Mouse (Mus musculus): Measurements from ENCODE around the gene St6gal1.

Gene St6gal1

DNA sequence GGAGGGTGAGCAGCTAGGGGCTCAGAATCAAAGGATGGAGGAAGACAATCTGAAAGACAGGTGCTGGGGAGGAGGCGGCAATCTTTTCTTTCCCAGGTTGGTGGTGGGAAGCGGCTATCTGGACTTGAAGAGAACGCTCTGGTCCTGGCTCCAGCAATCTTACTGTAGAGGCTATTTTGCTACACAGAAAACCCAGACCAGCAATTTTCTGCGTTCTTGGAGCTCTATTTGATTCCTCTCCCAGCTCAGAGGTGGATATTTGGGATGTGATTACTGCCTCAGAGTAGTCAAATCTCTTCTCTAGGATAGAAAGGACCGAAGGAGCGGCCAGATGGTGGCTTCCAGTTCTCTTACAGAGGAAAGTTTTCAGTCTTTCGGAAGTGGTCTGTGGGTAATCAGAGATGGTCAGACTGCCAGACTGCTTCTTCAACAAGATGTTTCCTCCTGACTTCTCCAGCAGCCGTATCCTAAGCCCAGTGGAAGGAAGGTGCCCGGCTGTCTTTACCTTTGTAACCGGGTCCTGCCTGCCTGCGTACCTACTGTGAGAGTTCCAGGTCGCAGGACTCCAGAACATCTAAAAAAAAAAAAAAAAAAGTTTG is 570 bp upstream of the St6gal1 start:
- no peak for DNase-seq (ENCODE audit: low read depth)

DNA sequence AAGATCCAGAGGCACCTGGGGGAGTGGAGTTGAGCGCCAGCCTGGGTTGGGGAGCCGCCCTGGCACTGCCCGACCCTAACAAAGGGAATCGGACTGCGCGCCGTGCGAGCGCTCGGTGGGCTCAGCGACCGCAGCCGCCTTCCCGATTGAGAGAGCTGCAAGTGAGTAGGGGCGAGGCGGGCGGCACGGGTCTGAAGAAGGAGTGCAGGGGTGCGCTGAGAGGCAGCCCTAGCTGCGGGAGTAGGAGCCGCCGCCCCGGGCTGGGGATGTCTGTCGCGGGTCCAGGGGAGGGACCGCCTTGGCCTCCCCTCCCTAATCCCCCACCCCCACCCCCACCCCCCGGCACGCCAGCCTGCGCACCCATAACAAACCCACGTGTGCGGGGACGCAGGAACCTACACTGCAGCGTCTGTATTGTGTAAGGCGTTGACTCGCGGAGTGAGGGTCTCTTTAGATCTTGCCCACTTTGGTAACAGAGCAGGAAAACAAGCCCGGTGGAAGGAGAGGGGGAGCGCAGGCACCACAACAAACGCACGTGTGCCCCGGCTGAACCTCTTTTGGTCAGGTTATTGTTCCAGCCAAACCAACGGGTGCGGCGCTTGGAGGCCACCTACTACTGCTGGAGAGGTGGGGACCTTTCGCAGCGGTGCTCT is 655 bp downstream of the St6gal1 start:
- DNase-seq (ENCODE audit: low read depth) = no peak

DNA sequence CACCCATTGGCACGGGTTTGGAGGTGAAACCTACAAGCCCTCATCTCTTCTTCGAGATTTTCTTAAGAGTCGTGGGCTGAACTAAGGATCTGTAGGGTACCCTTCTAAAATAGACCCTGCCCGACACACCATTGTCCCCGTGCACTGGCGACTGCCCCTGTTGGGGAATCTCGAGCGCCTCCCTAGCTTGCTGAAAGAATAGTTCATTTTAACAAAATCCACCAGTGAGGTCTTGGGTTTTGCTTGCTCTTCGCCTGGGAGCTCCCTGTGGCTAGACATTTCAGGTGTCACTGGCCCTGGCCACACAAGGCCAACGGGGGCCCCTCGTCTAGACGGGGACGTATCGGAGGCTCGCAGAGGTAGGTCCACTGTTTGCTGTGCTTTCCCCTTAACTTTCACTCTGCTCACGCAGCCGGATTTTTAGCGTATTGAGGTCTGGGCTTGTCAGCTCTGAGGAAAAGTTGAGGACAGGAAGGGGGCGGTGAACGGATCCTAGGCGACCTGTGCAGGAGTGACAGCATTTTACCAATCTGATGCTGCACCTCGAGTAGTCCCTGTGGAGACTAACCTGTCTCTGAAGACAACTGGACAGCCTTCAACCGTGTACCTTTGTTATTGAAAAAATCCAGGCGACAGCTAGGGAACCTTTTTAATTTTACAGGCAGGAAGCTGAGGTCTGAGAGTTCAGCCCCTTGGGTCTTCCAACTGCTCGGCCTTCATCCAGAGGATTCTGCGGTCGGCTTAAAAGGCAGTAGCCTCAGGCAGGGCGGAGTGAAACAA is 1.5 kb downstream of the St6gal1 start:
- DNase-seq (ENCODE audit: low read depth) = no peak

DNA sequence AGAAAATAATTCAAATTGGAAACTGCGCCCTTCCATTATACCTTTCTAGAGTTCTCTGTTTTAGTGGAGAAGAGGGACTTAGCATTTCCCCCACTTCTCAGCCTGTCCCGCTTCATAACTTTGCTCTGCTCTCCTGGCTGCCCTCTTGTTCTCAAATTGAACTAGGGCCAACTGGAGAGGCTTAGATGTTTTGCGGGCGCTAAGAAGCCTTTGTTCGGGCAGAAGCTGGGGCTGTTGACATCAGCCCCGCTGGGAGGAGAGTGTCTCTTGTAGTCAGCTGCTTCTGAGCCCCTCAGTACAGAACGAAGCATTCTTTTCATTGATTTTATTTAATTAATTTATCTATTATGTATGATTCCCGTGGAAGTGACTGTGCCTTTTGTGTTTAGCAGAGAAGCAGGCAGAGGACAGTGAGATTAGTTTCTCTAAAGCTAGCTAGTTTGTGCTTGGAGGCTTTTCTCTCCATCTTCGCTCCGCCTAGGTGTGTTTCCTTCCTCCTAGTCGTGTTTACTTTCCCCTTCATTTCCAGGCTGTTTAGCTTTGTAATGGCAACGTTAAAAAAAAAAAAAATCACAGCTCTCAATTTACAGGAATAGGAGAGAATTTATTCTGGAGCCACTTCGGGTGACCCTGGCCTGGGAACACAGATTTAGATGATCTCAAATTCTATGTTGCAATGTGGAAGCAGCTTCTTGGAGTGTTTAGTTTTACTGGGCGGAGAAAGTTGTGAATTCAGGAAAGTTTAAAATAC is 2.2 kb downstream of the St6gal1 start:
- no peak for DNase-seq (ENCODE audit: low read depth)

DNA sequence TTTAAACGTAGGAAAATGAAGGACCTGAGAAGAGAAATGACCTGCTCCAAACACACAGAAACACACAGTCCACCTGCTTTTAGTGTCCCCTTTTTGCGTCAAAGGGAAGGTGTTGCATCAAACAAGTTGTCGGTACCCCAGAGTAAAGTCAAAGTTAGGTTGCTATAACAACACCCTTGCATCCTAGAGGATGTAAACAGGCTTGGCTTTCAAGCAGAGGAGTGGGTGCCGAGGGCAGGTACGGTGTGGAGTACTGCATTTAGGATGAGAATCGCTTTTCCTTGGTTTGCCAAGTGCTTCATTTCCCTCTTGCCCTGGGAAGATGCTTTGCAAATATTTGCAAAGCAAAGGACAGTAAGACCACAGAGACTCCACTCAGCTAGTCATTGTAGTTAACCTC is 3.3 kb downstream of the St6gal1 start:
- DNase-seq (ENCODE audit: low read depth) = no peak

DNA sequence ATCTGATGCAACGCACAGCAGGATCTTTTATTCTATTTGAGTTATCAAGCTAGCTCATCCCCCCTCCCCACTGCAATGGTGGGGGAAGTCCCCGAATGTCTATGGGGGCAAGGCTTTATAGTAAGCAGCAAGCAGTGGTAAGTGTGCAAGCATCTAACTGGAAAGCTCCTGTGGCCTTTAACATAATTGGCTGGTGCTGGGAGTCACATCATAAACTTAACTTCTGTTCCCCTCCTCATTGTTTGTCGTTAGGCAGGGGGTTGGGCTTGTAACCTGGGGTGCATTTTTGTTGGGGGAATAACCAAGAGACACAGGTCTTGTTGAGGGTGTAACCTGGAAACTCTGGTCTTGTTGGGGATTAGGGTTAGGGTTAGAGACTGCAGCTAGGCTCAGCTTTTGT is 3.9 kb downstream of the St6gal1 start:
- DNase-seq (ENCODE audit: low read depth) = no peak

DNA sequence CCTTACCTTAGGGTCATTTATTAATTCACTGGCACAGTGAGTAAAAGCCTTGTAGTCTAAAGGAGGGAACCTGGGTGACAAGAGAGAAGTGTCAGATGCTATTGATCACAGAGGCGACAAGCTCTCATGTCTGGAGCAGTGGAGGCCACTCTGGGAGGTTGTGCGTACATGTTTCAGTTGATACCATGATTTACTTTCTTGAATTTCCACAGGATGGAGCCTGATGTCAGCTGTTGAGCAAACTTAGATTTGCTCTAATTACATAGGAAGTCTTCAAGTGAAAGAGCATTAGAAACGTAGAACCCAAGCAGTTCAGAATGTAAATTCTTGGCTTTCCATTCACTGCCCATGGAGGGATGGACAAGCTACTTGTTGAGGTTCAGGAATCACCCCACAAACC is 5.4 kb downstream of the St6gal1 start:
- DNase-seq (ENCODE audit: low read depth) = no peak

DNA sequence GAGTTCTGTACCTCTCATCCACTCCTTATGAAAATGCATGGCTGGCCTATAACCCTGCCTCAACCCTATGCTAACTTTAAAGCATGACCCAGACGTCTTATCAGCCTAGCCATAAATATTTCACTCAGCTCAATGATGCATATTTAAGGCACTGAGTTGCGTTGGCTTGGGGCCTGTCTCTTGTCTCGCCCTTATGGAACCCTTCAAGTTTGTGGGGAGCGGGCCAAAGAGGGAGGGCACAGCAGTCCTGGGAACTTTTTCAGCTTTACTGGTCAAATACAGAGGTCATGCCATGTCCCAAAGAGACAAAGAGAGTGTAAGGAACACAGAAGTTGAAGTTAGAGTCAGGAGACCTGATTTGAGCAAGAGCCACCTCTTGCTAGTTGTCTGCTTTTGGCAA is 6.6 kb downstream of the St6gal1 start:
- no peak for DNase-seq (ENCODE audit: low read depth)

DNA sequence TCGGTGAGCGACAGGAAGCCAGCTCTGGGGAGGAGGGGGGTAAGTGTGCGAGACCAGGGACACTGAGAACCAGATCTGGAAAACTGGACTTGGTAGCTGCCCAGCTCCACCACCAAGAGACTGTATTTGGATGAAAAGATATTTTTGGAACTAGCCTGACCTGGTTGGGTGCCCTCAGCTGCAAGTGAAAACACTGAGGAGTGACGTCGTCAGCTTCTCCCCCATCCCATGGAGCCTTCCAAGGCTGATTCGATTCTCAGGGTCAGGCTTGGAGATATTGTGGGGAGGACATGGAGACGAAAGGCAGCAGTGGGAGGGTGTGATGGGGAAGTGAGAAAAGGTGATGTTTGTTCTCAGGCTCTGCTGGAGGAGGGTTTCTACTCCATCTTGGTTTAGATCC is 8.2 kb downstream of the St6gal1 start:
- no peak for DNase-seq (ENCODE audit: low read depth)

DNA sequence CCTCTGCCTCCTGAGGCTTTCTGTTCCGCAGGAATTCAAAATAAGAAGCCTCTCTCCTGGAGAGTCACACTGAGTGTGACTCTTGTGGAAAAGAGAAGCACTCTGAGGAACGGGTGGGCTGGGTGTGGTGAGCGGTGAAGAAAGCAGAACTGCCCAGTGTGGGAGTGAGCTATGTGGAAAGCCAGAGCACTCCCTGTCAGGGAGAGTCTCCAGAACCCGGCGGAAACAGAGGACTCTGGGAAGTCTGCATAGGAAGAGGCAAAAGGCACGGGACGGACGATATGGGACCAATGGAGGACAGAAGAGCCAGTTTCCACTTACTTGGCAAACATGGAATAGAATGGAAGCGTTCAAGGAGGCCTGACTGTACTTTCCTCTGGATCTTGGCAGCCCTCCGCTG is 9.0 kb downstream of the St6gal1 start:
- DNase-seq (ENCODE audit: low read depth) = no peak

DNA sequence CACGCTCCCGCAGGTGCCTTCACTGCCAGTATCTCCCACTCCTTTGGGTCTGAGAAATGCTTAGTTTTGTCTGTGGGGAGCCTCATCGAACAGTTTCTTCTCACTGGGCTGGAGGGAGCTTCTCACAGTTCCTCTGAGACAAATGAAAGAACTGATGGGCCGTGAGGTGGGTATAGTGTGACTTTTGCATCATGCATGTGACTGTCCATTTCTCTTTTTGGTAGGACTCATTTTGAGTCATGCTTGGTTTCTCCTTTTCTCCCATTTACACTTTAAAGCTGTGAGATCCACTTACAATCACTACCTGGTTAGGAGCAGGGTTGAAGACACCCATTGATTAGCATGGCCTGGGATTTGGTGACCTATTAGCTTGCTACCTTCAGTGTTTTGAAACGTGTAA is 10.0 kb downstream of the St6gal1 start:
- no peak for DNase-seq (ENCODE audit: low read depth)

DNA sequence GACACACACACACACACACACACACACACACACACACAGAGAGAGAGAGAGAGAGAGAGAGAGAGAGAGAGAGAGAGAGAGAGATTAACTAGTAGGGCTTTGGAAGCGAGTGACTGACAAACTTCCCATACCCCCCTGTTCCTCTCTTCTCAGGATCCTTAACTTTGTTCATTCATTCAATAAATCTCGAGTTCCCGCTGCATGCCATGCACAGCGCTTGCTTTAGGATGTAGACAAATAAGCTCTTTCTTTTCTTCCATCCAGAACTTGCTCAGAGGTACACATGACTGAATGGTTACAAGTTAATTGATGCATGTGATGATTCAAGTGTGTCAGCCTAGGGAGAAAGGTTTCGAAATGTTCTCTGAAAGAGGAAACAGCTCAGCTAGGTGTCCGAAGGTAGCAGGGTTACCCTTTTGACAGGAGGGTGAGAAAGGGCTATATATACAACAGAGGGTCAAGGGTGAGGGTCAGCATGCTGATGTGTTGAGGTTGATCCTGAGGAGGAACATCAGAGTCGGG is 10.7 kb downstream of the St6gal1 start:
- DNase-seq (ENCODE audit: low read depth) = no peak

DNA sequence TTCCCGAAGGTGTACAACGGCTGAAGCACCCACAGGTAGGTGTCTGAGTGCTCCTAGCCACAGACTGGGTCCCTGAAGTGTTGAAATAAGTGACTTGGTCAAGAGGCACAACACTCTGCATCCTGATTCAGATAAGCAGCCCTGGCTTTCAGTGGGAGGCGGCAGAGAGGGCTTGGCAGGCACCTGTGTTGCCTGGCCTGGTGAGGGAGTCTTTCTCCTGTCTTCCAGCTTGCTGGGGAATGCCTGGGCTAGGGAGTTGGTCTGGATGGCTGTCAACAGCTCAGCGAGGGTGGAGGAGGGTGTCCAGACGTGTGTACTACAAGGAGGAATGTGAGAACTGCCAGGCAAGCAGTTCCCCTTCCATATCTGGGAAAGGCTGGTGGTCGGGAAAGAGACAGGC is 15.0 kb downstream of the St6gal1 start:
- DNase-seq (ENCODE audit: low read depth) = no peak

DNA sequence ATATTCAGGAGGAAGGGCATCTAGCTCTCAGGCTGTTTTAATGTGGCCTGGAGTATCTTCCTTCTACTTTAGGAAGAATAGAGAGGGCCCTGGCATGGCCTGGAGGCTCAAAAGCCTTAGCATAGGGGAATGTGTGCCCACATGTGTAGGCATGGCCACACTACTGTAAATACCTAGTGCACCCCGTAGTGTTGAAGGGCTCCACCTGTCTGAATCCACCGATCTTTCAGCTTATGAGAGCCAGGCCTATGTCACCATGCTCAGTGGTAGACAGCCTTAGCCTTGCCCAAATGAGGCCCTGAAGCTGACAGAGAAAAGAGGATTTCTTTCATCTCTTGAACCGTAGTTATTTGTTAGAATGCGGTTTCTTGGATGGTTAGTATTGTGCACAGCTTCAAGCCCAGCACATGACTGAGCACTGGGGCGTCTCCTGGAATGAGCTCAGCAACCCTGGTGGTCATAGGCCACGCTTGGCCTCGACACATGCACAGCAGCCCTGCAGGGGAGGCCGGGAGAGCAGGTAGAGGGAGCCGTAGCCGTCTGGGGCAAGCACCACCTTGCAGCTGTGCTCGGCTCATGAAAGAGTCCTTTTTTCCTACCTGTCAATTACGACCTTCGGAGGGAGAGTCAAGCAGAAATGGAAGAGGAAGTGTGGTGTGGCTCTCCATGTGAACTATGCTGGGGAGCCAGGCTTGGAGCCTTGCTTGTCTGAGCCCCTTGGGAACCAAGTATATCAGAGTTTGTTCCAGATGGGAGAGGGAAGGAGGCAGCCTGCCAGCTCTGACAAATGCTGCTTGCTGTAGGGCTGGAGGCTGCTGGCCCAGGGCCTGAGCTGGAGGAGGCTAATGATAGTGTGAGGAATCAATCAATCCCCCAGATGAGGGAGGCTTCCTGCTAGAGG is 15.8 kb downstream of the St6gal1 start:
- no peak for DNase-seq (ENCODE audit: low read depth)

DNA sequence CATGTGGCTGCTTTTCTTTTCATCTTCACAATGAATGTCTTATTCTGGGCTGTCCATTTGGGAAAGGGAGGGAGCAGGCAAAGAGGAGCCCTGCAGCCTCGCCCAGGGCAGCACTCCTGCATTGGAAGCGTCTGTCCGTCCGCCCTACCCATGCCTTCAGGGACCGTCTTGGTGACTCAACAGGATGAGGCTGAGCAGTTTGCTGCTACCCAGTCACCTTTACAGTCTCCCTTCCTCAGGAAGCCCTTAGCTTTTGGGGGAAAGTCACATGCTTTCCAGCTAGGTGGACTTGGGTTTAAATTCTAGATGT is 16.4 kb downstream of the St6gal1 start:
- DNase-seq (ENCODE audit: low read depth) = no peak

DNA sequence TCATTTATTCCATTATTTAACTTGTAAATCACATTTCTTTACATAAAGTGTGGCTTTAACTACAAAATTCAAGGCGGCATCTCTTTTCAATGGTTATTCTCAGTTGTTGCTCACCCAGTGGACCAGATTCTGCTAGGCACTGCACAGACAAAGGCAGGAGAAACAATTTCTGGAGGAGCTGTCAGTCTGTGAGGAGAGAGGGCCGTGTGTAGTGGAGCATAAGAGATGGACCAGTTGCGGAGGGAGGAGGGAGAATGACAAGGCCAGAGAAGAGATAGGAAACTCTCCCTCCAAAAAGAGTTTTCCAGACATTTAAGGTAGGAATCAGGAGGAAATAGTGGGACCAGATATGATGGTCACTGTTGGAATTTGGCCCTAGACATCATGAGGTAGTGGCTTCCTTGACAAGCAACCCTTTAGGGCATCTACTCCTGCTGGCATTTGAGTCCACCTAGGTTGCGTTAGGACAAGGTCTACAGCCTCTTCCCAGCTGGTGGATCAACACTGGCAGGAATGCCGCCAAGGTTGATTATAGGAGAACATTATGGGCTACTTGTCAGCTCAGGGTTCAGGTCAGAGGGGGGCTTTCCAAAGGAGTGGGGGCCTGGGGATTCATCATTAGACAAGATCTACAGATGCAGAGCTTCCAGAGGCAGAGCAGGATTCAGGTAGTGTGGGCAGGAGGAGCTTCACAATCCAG is 19.3 kb downstream of the St6gal1 start:
- DNase-seq (ENCODE audit: low read depth) = no peak

DNA sequence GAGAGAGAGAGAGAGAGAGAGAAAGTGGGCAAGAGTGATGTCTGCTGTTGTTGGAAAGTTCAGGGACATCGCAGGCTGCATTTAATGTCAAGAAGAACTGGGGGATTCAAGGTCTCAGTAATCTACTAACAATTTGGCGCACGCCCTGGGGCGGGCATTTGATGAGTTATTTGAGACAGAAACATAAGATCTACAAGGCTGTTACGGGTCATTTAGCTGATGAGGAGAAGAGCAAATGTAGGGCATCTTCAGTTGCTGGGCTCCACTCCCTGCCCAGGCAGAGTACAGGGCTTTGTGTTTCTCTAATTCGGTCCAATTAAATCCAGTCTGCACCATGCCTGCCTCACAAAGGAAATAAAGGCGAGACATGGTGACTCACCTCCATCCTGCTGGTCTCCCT is 19.9 kb downstream of the St6gal1 start:
- no peak for DNase-seq (ENCODE audit: low read depth)

DNA sequence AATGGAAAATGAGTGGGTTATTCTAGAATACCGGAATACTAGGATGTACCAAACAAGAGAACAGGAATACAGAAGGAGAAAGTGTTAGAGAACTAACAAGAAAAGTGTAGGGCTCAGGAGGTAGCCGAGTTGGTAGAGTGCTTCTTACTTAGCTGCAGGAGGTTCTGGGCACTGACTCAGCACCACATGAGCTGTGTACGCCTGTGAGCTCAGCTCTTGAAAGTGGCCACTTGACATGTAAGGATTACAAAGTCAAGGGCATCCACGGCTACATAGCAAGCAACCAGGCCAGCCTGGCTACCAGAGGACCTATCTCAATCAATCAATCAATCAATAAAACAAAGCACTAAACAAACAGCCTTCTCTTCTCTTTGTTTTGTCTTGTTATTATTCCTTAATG is 24.7 kb downstream of the St6gal1 start:
- no peak for DNase-seq (ENCODE audit: low read depth)

DNA sequence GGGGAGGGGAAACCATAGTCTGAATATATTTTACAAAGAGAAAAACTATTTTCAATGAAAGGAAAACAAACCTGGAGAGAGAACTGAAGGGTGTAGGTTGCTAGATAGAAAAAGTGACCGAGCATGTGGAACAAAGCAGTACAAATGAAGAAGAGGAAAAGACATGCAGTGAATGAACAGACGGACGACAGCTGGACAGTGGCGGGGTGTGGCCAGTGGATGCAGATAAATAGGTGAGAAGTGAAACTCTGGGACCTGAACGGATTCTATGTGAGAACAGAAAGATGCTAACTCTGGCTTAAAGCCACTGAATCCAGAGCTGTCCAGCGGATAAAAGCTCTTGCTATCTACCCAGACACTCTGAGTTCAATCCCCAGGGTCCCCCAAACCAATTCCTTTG is 25.2 kb downstream of the St6gal1 start:
- no peak for DNase-seq (ENCODE audit: low read depth)

DNA sequence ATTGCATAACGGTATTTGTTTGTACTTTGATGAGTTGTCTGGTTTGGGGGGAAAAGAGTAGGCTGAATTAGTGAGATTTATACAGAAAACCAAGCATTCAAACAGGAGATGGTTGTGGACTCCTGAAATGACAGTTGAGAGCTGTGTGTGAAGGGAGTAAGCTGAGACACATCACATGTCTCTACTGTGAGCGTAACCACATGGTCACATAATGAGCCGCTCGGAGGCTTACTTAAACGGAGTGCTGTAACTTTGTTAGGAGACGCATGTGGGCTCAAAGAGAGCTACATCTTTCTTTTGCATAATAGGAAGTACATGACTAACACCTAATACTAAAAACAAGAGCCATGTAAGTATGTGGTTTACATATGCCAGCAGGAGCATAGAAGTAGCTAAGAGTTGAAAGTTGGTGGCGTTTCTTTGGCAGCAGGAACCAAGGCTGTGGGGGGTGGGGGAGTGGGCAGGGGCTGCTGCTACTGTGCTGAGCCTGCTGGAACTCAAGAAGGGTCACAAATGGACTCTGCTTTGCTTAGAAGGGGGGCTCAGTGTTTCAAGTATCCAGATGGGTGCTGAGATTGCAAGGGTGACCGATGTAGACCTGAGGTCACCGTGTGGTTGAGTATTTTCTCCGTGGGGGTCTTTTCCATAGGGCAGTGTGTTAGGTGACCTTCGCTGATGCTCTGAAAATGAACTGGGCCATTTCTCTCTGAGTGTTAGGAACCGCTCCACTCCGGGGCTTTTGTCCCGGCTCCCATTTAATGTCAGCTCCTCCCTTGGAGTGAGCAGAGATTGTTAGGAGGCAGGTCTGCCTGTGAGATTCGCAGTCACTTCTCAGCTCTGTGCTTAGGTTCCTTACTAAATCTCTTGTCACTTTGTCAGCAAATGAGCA is 26.3 kb downstream of the St6gal1 start:
- DNase-seq (ENCODE audit: low read depth) = no peak

Data from c-Kit-positive CD71-positive TER-119-negative erythroid progenitor cells, embryonic 14.5 days (primary cell).